Mouse (Mus musculus) NIH3T3 (cell line): ENCODE results near the gene Rgs7.

Experiments
- DNase-seq: peaks from one replicate; pipeline ENCODE4 v3.0.0-alpha.2; 2012; ENCODE audit warnings: low read depth

The Rgs7 gene

GRCm38 (mm10) chr1:175307604-175308003, 184.7 kb downstream of the Rgs7 start:
- no peak for DNase-seq

DNA sequence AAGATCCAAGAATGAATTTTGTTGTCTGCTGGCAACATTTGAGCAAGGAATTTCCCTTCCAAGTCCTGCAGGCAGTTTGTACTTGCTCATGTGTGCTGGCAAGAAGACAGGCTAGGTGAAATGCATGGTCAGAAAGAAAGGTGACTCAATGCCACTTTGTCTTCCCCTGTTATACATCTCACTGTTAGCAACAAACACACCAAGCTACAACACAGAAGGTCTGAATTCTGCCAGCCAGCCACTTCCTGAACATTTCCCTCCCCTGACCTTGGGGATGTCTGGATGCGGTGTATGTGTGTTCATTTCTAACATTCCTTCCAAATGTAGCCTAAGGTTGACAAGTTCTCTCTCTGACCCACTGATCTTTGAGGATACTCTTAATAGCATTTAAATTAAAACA, 191.4 kb downstream of the Rgs7 start:
- no peak for DNase-seq

DNA sequence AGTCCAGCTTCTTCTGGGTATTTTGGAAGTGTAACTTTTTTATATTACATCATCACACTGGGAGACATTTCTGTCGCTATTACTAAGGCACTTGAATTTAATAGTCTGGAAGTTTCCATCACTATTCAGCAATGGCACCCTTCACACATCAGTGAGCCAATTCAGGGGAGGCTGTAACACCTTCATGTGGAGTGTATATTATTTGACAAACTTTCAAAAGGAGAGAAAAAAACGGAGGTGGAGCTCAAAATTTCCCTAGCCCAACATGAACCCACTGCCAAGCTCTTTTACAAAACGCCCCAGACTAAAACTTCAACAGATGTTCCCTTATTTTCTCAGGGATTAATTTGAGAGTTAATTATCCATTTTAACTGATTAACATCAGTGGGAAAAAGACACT, 191.9 kb downstream of the Rgs7 start:
- no peak for DNase-seq

- DNase-seq, result peak; percentile 5
Observed at GRCm38 (mm10) chr1:175299603-175300397, 192.5 kb downstream of the Rgs7 start.

GRCm38 (mm10) chr1:175296906-175297305, 195.4 kb downstream of the Rgs7 start:
- DNase-seq, result no peak

DNA sequence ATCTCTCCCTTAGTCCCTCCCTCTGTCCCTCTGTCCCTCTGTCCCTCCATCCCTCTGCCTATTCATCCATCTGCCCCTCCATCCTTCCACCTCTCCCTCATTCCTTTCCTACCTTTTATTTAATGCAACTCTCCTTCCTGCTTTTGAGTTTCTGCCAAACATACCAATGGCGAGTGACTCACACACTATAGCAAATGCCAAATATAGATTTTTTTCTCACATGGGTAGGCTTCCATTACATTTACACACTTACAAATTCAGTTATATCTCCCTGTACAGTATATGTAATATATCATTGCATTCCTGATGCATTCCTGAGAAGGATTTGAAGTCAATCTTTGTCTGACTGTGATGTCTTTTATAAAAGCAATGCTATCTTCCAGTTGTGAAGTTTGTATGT, 202.2 kb downstream of the Rgs7 start:
- peak; percentile 9 for DNase-seq

- no peak for DNase-seq
Observed at GRCm38 (mm10) chr1:175262341-175262740, 230.0 kb downstream of the Rgs7 start.

GRCm38 (mm10) chr1:175259374-175259773, 232.9 kb downstream of the Rgs7 start:
- no peak for DNase-seq

GRCm38 (mm10) chr1:175255224-175255623, 237.1 kb downstream of the Rgs7 start:
- DNase-seq, result no peak

- DNase-seq, result no peak
Observed at GRCm38 (mm10) chr1:175254724-175255123, 237.6 kb downstream of the Rgs7 start.

GRCm38 (mm10) chr1:175242135-175242534, 250.2 kb downstream of the Rgs7 start:
- no peak for DNase-seq

DNA sequence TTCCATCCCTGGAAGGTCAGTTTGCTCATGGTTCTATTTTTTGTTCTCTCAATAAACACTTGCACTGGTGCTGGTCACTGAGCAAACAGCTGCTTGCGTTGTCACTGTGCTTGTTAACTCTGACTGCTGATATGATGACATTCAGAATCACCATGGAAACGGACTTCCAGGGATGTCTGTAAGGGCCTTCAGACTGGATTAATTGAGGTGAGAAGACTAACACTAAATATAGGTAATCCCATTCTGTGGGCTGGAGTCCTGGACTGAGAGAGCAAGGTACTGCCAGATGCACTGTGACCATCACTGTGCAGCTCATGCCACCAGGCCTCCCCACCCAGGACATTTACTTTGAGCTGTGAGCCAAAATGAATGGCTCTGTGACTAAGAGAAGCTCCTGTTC, 252.2 kb downstream of the Rgs7 start:
- no peak for DNase-seq

- DNase-seq, result no peak
Observed at GRCm38 (mm10) chr1:175221593-175222500, 270.5 kb downstream of the Rgs7 start.

DNA sequence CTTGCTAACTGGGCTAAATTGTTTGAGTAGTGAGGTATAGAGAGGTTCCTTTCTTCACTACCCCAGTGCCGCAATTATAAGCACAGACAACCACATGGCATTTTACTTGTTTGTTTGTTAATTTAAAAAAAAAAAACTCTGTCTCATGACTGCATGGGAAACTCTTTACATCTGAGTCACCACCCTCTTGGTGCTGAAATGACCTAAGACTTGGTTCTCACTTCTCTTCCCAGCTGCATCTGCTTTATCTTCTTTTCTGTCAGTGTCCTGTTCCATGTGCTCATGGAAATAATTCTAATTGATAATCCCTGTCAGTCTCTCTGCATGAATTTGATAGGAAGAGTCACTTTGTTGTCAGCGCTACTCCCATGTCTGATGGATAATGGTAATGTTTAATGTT, 272.7 kb downstream of the Rgs7 start:
- DNase-seq, result no peak

- no peak for DNase-seq
Observed at GRCm38 (mm10) chr1:175207004-175207403, 285.3 kb downstream of the Rgs7 start.

- no peak for DNase-seq
Observed at GRCm38 (mm10) chr1:175205633-175206032, 286.7 kb downstream of the Rgs7 start.

GRCm38 (mm10) chr1:175203544-175203943, 288.8 kb downstream of the Rgs7 start:
- DNase-seq, result no peak

GRCm38 (mm10) chr1:175202902-175203301, 289.4 kb downstream of the Rgs7 start:
- no peak for DNase-seq

- no peak for DNase-seq
Observed at GRCm38 (mm10) chr1:175198881-175199280, 293.4 kb downstream of the Rgs7 start.

- no peak for DNase-seq
Observed at GRCm38 (mm10) chr1:175195806-175196205, 296.5 kb downstream of the Rgs7 start.

GRCm38 (mm10) chr1:175188186-175188585, 304.1 kb downstream of the Rgs7 start:
- no peak for DNase-seq

DNA sequence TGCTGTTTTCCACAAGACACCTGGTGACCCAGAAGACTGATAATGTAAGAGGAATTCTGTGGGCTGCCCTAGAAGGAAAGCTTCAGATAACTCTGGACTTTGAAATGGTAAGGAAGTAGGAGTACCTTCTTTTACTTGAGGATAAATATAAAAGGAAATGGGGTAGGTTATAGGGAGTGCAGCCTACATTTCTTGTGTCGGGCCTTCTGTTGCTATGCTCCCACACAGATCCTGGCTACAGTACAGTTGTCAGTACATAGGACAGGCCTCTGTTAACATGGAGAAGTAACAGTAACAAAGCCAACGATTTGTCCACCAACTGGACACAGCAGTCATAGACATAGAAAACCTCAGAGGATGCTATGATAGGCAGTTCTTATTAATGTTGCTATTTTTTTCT, 307.1 kb downstream of the Rgs7 start:
- no peak for DNase-seq

GRCm38 (mm10) chr1:175184736-175185135, 307.6 kb downstream of the Rgs7 start:
- no peak for DNase-seq
